Mouse (Mus musculus) urinary bladder, postnatal 4 days (tissue): ENCODE measurements at regions not wholly inside any gene's neighbourhood (a gene's known extent, or its start where the extent isn't known, plus 50 kb on each side); places are given as distances from the start of the nearest gene placed in this dataset.
A peak's percentile ranks its signal among the peaks of the same experiment; 100 is the strongest.

ENCODE experiments used
- DNase-seq, 2 experiments: peaks; one replicate each; pipeline ENCODE4 v3.0.0; 2021 to 2022; ENCODE audit warnings: low spot score in 2 of 2

DNA sequence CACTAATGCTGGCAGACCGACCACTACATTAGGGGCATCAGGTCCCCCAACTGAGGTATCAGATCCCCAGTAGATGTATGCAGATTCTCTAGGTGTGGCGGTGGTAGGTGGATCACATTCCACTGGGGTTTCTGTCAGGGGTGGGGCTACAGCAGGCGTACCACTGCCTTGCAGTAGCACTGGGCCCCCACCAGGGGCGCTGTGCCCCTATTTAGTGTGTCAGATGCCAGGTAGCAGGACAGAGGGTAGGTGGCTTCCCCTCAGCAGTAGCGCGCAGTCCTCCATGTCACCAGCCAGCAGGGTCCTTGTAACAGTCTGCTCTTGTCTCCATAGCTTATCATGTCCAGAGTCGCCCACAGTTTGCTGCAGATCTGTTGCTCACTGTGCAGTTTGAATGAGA, 169.9 kb upstream of the Kcnab2 start:
- DNase-seq: no peak

- DNase-seq: no peak
Observed at GRCm38 (mm10) chr4:152647084-152647483, 169.4 kb upstream of the Kcnab2 start.

GRCm38 (mm10) chr4:152637088-152637487, 159.4 kb upstream of the Kcnab2 start:
- DNase-seq: no peak

GRCm38 (mm10) chr4:152633896-152634295, 156.2 kb upstream of the Kcnab2 start:
- DNase-seq: no peak

DNA sequence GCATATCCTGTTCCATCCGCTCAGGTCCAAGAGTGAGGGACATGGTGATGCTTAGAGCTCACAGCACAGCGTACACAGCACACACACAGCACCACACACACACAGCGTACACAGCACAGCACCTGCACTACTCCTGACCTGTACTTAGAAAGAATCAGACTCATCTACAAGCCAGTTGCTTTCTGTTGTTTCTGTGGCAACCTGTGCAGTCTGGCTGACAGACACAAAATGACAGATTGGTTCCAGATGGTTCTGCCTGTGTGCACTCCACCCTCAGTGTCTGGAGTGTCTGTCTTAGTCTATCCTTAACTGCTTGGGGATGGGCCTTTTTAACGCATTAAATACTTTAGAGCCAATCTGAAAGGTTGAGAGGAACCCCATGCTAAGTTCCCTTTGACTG, 150.4 kb upstream of the Kcnab2 start:
- no peak for DNase-seq

DNA sequence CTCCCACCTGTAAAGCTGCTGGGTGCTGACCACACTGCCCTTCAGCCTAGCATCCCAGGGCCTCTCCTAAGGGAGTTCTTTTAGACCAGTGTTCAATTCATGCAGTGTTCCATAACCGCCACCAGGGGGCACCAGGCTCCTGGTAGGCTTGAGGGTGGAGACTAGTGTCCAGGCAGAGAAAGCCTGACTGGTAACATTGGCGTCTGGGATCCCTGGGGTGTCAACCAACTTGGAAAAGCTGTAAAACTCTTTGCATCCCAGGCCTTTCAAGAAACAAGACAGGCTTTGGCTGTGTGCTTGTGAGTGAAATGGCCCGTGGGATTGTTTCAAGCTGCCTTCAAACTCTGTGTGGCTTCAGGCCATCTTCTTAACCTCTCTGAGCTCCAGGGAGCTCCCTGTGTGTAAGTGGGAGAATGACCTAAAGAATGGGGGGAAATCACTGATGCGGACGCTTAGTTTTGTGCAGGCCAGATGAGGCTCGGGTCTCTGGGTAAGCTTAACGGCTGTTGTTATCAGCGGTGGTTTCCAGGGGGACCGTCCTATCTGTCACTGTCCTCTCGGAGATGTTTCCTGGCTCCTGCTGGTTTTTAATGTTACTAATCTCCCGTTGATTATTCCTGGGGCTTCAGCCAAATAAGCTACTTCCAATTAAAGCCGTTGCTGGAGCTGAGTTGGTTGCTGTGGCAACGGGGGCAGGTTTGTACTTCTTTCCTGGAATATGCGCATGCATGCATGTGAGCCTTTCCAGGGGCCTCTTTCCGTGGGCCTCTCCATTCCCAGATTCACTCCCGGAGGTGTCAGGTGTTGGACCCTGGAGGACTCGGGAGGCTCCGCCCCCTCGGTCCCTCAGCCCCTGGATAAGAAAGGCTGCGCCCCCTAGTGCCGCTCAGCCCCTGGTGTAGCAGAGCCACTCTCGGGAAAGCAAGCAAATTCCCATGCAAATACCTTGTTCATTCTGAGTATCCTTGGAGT, 147.6 kb upstream of the Kcnab2 start:
- DNase-seq: peak; percentile 48 to 76

DNA sequence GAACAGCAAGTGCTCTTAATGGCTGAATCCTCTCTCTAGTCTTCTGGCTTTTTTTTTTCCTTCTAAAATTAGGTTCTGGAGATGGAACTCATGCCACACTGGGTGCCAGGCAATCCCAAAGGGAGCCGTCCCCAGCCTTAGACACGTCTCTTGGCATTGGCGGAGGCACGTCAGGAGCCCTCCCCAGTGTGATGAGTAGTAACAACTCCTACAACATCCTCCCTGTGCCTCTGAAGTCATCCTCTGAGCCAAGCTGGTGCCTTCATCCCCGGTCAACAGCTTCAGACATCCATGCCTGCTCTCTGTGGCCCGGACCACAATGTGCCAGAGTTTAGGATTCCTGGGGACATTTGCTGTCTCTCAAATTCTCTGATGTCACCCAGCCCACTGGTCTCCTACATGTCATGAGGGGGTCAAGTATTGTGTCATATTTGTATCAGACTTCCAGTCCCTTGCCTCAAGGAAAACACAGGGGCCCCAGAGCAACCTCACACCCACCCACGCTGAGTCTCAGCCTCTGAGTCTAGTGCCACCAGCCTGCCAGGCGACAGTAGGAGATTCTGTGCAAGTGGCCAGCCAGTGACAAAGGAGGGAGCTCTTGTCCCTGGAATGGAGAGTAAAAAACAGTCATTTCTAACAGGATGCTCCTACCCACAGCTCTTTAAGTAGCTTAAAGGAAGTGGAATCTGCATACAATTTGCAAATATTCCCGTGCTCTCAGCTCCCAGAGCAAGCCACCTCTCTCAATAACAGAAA, 144.5 kb upstream of the Kcnab2 start:
- DNase-seq: no peak

DNA sequence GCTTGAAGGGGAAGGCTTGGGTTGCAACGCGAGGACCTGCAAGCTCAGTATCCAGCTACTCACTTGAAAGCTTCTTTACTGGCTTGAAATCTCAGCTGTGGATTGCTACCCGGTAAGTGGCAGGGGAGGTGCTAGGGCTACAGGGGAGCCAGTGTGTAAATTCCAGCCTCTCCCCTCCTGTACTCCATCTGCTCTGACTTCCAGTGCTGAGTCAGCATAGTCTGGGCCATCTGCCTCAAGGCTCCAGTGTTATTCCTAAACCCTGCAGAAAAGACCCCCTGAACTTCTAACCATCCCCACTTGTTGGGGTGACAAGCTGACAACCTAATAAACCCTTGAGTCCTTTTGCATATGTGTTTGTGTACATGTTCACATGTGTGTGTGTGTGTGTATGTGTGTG, 140.0 kb upstream of the Kcnab2 start:
- DNase-seq: no peak

- DNase-seq: no peak
Observed at GRCm38 (mm10) chr4:152615155-152615554, 137.5 kb upstream of the Kcnab2 start.

DNA sequence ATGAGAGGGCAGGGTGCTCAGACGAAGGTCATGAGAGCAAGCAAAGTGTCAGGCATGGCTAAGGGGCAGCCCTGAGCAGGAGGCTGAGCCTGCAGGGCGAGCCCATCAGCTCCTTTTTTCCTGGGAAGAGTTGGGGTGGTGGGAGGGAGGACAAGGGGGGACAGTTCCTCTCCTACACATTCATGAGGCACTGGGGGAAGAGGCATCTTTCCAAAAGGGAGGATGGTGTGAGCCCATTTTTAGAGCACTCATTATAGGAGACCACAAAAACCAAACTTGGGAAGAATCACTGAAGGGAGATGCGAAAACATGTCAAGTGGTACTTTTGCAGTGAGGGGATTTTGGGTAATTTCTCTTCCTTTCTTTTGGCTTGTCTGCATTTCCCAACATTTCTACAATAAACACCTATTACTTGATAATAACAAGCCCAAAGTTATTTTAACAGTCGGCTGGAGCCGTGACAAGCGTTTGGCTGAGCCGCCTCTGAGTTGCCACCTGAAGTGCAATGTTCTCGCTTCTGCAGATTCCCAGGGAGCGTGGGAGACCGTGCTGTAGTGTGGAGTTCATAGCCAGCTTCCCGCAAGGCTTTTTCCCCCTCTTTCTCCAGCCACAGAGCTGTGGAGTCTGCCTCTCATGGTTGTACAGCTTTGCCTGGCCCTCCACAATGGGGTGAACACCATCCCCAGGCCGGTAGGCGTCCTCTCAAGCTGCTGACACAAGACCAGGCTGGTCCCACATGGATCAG, 136.9 kb upstream of the Kcnab2 start:
- DNase-seq: no peak
